Comparison of ENCODE assay signal across 10 mouse cellular contexts in genomic region chr1:181170210-181170609, GRCm38 (mm10). TPM values are rescaled to one million over a fixed set of nuclear protein-coding genes. Genes with fewer than 3 reads are reported as not detected.
DNase-seq lines count a peak whose midpoint lies in the region; ATAC-seq and TF ChIP-seq lines count a peak whose summit lies in the region.
"Had no signal": no experiment of that assay in that cellular context is flagged by ENCODE, and none has a peak within 500 bp of the region (broad histone marks: within the 10 kb centered on the region; RNA-seq: fewer than 3 reads in every experiment).

No protein-coding gene starts in this region.

- H3K27me3 ChIP-seq in lung, postnatal 0 days (replicated peaks; ENCODE audit: insufficient read depth, low read length), result no peaks in the 10 kb centered on the region
- H3K27me3 ChIP-seq in MEL (ENCODE audit: control insufficient read depth in 1 of 2, insufficient read depth in 2 of 2, low read length in 2 of 2), result no peaks in the 10 kb centered on the region
- no peaks in the 10 kb centered on the region for H3K27me3 ChIP-seq in liver, postnatal 0 days (ENCODE audit: insufficient read depth, low read length)
- no peaks in the 10 kb centered on the region for H3K27me3 ChIP-seq in small intestine, adult 2 months (ENCODE audit: control insufficient read depth, insufficient read depth, low read length)
- H3K27me3 ChIP-seq in forebrain, embryonic 16.5 days (replicated peaks; ENCODE audit: control insufficient read depth, insufficient read depth, low read length), result no peaks in the 10 kb centered on the region

- H3K79me2 ChIP-seq in MEL (ENCODE audit: control insufficient read depth, insufficient read depth, low read length, poor library complexity), result no peaks in the 10 kb centered on the region

- no peak for TF ChIP-seq POLR2A in lung, adult 2 months (IDR thresholded peaks at IDR 0.05; ENCODE audit: borderline replicate concordance, extremely low read depth, low read depth, low read length)
- TF ChIP-seq POLR2A in MEL (IDR thresholded peaks at IDR 0.05; ENCODE audit: control insufficient read depth in 1 of 2, insufficient read depth in 1 of 2, low read depth in 1 of 2, low read length in 2 of 2, poor library complexity in 1 of 2), result no peak
- no peak for TF ChIP-seq POLR2A in small intestine, adult 2 months (IDR thresholded peaks at IDR 0.05; ENCODE audit: low read depth, low read length)

- H3K4me2 ChIP-seq in lung, postnatal 0 days (replicated peaks; ENCODE audit: low read depth, low read length), result no peak overlapping the region
- H3K4me2 ChIP-seq in liver, postnatal 0 days (ENCODE audit: low read depth, low read length), result peak overlapping the region; percentile 2; the same call in 1 of the 2 replicates
- H3K4me2 ChIP-seq in forebrain, embryonic 16.5 days (ENCODE audit: low read length), result no peak overlapping the region

- TF ChIP-seq EP300 in lung, postnatal 0 days (IDR thresholded peaks at IDR 0.05), result no peak
- peak; percentile 14 to 52; a peak in 1 of 4 replicates for TF ChIP-seq EP300 in MEL (IDR thresholded peaks at IDR 0.05; ENCODE audit: low read depth in 1 of 2, low read length in 2 of 2)
- TF ChIP-seq EP300 in liver, postnatal 0 days (IDR thresholded peaks at IDR 0.05; ENCODE audit: low read depth), result no peak

- no peak overlapping the region for H3K9ac ChIP-seq in lung, postnatal 0 days (replicated peaks; ENCODE audit: low read depth)
- peak overlapping the region; percentile 56 for H3K9ac ChIP-seq in MEL (ENCODE audit: control insufficient read depth, low read depth, low read length, poor library complexity, severe bottlenecking)
- no peak overlapping the region for H3K9ac ChIP-seq in liver, postnatal 0 days (replicated peaks)
- H3K9ac ChIP-seq in forebrain, embryonic 16.5 days (replicated peaks; ENCODE audit: low read depth, low read length), result no peak overlapping the region

- H3K4me1 ChIP-seq in lung, postnatal 0 days (ENCODE audit: insufficient read depth, low read depth, low read length), result no peaks in the 10 kb centered on the region
- H3K4me1 ChIP-seq in lung, adult 2 months (ENCODE audit: control insufficient read depth, insufficient read depth, low read length), result no peaks in the 10 kb centered on the region
- 0 out of 4 replicates have a peak, but pooled peaks cover 0 to 2% of the 10 kb centered on the region in 2 experiments for H3K4me1 ChIP-seq in MEL (ENCODE audit: control insufficient read depth in 1 of 2, insufficient read depth in 2 of 2, low read length in 2 of 2)
- no peaks in the 10 kb centered on the region for H3K4me1 ChIP-seq in liver, postnatal 0 days (ENCODE audit: insufficient read depth)
- peaks cover 7% of the 10 kb centered on the region; the same call in 1 of the 2 replicates for H3K4me1 ChIP-seq in small intestine, adult 2 months (ENCODE audit: control insufficient read depth, insufficient read depth, insufficient read length, low read length)
- H3K4me1 ChIP-seq in forebrain, embryonic 16.5 days (replicated peaks; ENCODE audit: control insufficient read depth, insufficient read depth, low read length), result no peaks in the 10 kb centered on the region

- no peak for ATAC-seq in lung, postnatal 0 days
- ATAC-seq in liver, postnatal 0 days, result peak; percentile 30; the same call in 1 of the 2 replicates
- ATAC-seq in forebrain, embryonic 16.5 days, result no peak

- H3K36me3 ChIP-seq in lung, postnatal 0 days (ENCODE audit: insufficient read depth, low read length), result peaks cover 6% of the 10 kb centered on the region; the same call in 1 of the 2 replicates
- H3K36me3 ChIP-seq in MEL (ENCODE audit: control insufficient read depth in 1 of 2, insufficient read depth in 2 of 2, low read length in 2 of 2), result peaks cover 0 to 3% of the 10 kb centered on the region in 2 experiments; a peak in 2 of 4 replicates
- peaks cover 35% of the 10 kb centered on the region for H3K36me3 ChIP-seq in liver, postnatal 0 days (replicated peaks; ENCODE audit: insufficient read depth, low read length)
- H3K36me3 ChIP-seq in small intestine, adult 2 months (ENCODE audit: control insufficient read depth, insufficient read depth, low read length), result peaks cover 29% of the 10 kb centered on the region
- peaks cover 9% of the 10 kb centered on the region for H3K36me3 ChIP-seq in forebrain, embryonic 16.5 days (ENCODE audit: control insufficient read depth, insufficient read depth)

- no peak for TF ChIP-seq CTCF in lung, postnatal 0 days (IDR thresholded peaks at IDR 0.05)
- no peak for TF ChIP-seq CTCF in lung, adult 2 months (IDR thresholded peaks at IDR 0.05; ENCODE audit: insufficient read depth, low read length)
- TF ChIP-seq CTCF in MEL (IDR thresholded peaks at IDR 0.05 in 2 of 3, conservative IDR thresholded peaks at IDR 0.05 in 1 of 3; ENCODE audit: control insufficient read depth in 1 of 3, insufficient read depth in 1 of 3, low read depth in 2 of 3, low read length in 3 of 3, poor library complexity in 1 of 3, severe bottlenecking in 1 of 3), result no peak
- TF ChIP-seq CTCF in liver, postnatal 0 days (IDR thresholded peaks at IDR 0.05; ENCODE audit: low read depth), result no peak
- no peak for TF ChIP-seq CTCF in small intestine, adult 2 months (IDR thresholded peaks at IDR 0.05; ENCODE audit: extremely low read depth, insufficient read length, insufficient replicate concordance, low read depth, low read length)

- no peak for TF ChIP-seq RAD21 in MEL (IDR thresholded peaks at IDR 0.05; ENCODE audit: low read depth, low read length)

- peak; percentile 15 for DNase-seq in lung, postnatal 0 days (ENCODE audit: low spot score)
- no peak for DNase-seq in lung, adult 2 months
- peak; percentile 86 for DNase-seq in MEL (ENCODE audit: low read depth, low spot score)
- DNase-seq in liver, postnatal 0 days, result peak; percentile 45
- no peak for DNase-seq in urinary bladder, postnatal 36 days (ENCODE audit: low spot score in 2 of 2)
- no peak for DNase-seq in frontal cortex, postnatal 14 days (ENCODE audit: low spot score in 2 of 2)
- DNase-seq: heart, postnatal 14 days had no signal

- H3K9me3 ChIP-seq in lung, postnatal 0 days (ENCODE audit: low read length), result no peaks in the 10 kb centered on the region
- H3K9me3 ChIP-seq in MEL (replicated peaks; ENCODE audit: insufficient read depth, low read length), result no peaks in the 10 kb centered on the region
- no peaks in the 10 kb centered on the region for H3K9me3 ChIP-seq in liver, postnatal 0 days (ENCODE audit: low read length)
- H3K9me3 ChIP-seq in forebrain, embryonic 16.5 days (ENCODE audit: control insufficient read depth, low read length), result no peaks in the 10 kb centered on the region

- no peak overlapping the region for H3K27ac ChIP-seq in lung, postnatal 0 days (ENCODE audit: low read length)
- H3K27ac ChIP-seq in MEL (ENCODE audit: control insufficient read depth, low read depth, low read length), result peak overlapping the region; percentile 35
- peak overlapping the region; percentile 68 for H3K27ac ChIP-seq in liver, postnatal 0 days (ENCODE audit: low read depth)
- no peak overlapping the region for H3K27ac ChIP-seq in small intestine, adult 2 months (ENCODE audit: insufficient read depth, low read depth, low read length)
- H3K27ac ChIP-seq in forebrain, embryonic 16.5 days (ENCODE audit: low read length), result no peak overlapping the region

- H3K4me3 ChIP-seq in lung, postnatal 0 days (ENCODE audit: low read depth, low read length), result no peak overlapping the region
- H3K4me3 ChIP-seq in lung, adult 2 months (replicated peaks; ENCODE audit: extremely low read depth, low read depth, low read length), result no peak overlapping the region
- H3K4me3 ChIP-seq in MEL (ENCODE audit: control insufficient read depth in 1 of 2, insufficient read depth in 1 of 2, low read depth in 2 of 2, low read length in 2 of 2), result peak overlapping the region; percentile 57 to 71
- no peak overlapping the region for H3K4me3 ChIP-seq in liver, postnatal 0 days (ENCODE audit: low read depth, low read length)
- H3K4me3 ChIP-seq in small intestine, adult 2 months (ENCODE audit: low read depth, low read length), result 0 out of 2 replicates have a peak overlapping the region, but pooled peaks have one; percentile 13
- H3K4me3 ChIP-seq in forebrain, embryonic 16.5 days (replicated peaks; ENCODE audit: low read length), result no peak overlapping the region
- H3K4me3 ChIP-seq: myocyte had no signal

- WGBS in lung, postnatal 0 days, result 60% methylated on average over 8 of the region's 8 CpGs
- WGBS in lung, adult 2 months, result 50% methylated on average over 8 of the region's 8 CpGs
- WGBS in liver, postnatal 0 days (ENCODE audit: insufficient replicate concordance), result 35% methylated on average over 8 of the region's 8 CpGs
- 51% methylated on average over 8 of the region's 8 CpGs for WGBS in small intestine, adult 2 months
- 88% methylated on average over 8 of the region's 8 CpGs for WGBS in forebrain, embryonic 16.5 days

RNA-seq across cellular contexts. Expression of gene Cnih4, which starts 25.7 kb away (rescaled TPM):
- polyA plus RNA-seq in lung, postnatal 0 days (2015; fragmentation: Nextera tagmentation; extraction: Ambion mirVana), result 95.4 and 115 TPM in 2 replicates
- 10.0 and 11.4 TPM in 2 replicates for polyA plus RNA-seq in lung, adult 2 months (2012; rRNA removed)
- total RNA-seq in MEL (2012; rRNA removed), result 69.4 and 72.1 TPM in 2 replicates
- 100 to 1,000 TPM in 1 of 2 experiments, not detected in 1; 141 TPM for polyA plus RNA-seq in MEL (2012; ENCODE audit: insufficient read depth in 1 of 2, insufficient read length in 2 of 2, low read depth in 1 of 2, low replicate concordance in 2 of 2, missing spikeins in 1 of 2)
- 35.4 and 40.0 TPM in 2 replicates for polyA plus RNA-seq in liver, postnatal 0 days (2015; fragmentation: Nextera tagmentation; extraction: Ambion mirVana)
- polyA plus RNA-seq in small intestine, adult 2 months (2012; rRNA removed), result 9.2 and 19.6 TPM in 2 replicates
- polyA plus RNA-seq in forebrain, embryonic 16.5 days (2015; fragmentation: Nextera tagmentation; extraction: Ambion mirVana), result 70.0 and 78.4 TPM in 2 replicates

RNA-seq across cellular contexts. Expression of gene Nvl, which starts 26.2 kb away (rescaled TPM):
- 13.3 and 13.4 TPM in 2 replicates for polyA plus RNA-seq in lung, postnatal 0 days (2015; fragmentation: Nextera tagmentation; extraction: Ambion mirVana)
- 5.7 and 7.4 TPM in 2 replicates for polyA plus RNA-seq in lung, adult 2 months (2012; rRNA removed)
- total RNA-seq in MEL (2012; rRNA removed), result 20.8 and 21.0 TPM in 2 replicates
- 10 to 100 TPM in 1 of 2 experiments, not detected in 1; 29.8 TPM for polyA plus RNA-seq in MEL (2012; ENCODE audit: insufficient read depth in 1 of 2, insufficient read length in 2 of 2, low read depth in 1 of 2, low replicate concordance in 2 of 2, missing spikeins in 1 of 2)
- 5.9 and 7.8 TPM in 2 replicates for polyA plus RNA-seq in liver, postnatal 0 days (2015; fragmentation: Nextera tagmentation; extraction: Ambion mirVana)
- 2.4 and 3.4 TPM in 2 replicates for polyA plus RNA-seq in small intestine, adult 2 months (2012; rRNA removed)
- 43.1 and 51.4 TPM in 2 replicates for polyA plus RNA-seq in forebrain, embryonic 16.5 days (2015; fragmentation: Nextera tagmentation; extraction: Ambion mirVana)

RNA-seq across cellular contexts. Expression of gene Wdr26, which starts 41.6 kb away (rescaled TPM):
- 49.1 and 50.9 TPM in 2 replicates for polyA plus RNA-seq in lung, postnatal 0 days (2015; fragmentation: Nextera tagmentation; extraction: Ambion mirVana)
- 35.9 and 43.9 TPM in 2 replicates for polyA plus RNA-seq in lung, adult 2 months (2012; rRNA removed)
- total RNA-seq in MEL (2012; rRNA removed), result 21.6 and 23.5 TPM in 2 replicates
- polyA plus RNA-seq in MEL (2012; ENCODE audit: insufficient read depth in 1 of 2, insufficient read length in 2 of 2, low read depth in 1 of 2, low replicate concordance in 2 of 2, missing spikeins in 1 of 2), result 10 to 100 TPM in 1 of 2 experiments, not detected in 1; 35.1 TPM
- 39.4 and 40.1 TPM in 2 replicates for polyA plus RNA-seq in liver, postnatal 0 days (2015; fragmentation: Nextera tagmentation; extraction: Ambion mirVana)
- polyA plus RNA-seq in small intestine, adult 2 months (2012; rRNA removed), result 9.6 and 19.6 TPM in 2 replicates
- 30.7 and 32.0 TPM in 2 replicates for polyA plus RNA-seq in forebrain, embryonic 16.5 days (2015; fragmentation: Nextera tagmentation; extraction: Ambion mirVana)

Comparison
In these comparisons a context has a peak if more than half of its experiments do, and no peak if none do; other contexts are left out.
1. DNase-seq: peak in lung, postnatal 0 days (single experiment), MEL (single experiment) and liver, postnatal 0 days (single experiment); none in lung, adult 2 months (single experiment), urinary bladder, postnatal 36 days (0 of 2) and frontal cortex, postnatal 14 days (0 of 2).
2. H3K27ac ChIP-seq: peak in MEL (single experiment) and liver, postnatal 0 days (single experiment); none in lung, postnatal 0 days (single experiment), small intestine, adult 2 months (single experiment) and forebrain, embryonic 16.5 days (single experiment).
3. H3K4me3 ChIP-seq: peak in MEL (2 of 2) and small intestine, adult 2 months (single experiment); none in lung, postnatal 0 days (single experiment), lung, adult 2 months (single experiment), liver, postnatal 0 days (single experiment) and forebrain, embryonic 16.5 days (single experiment).